Mouse (Mus musculus) heart, adult 11 months (tissue): ENCODE results near the gene 1700030J22Rik.
A peak's percentile ranks its signal among the peaks of the same experiment; 100 is the strongest.

Experiments
- DNase-seq: peaks from one replicate; pipeline ENCODE4 v3.0.0; 2022

The 1700030J22Rik gene

DNA sequence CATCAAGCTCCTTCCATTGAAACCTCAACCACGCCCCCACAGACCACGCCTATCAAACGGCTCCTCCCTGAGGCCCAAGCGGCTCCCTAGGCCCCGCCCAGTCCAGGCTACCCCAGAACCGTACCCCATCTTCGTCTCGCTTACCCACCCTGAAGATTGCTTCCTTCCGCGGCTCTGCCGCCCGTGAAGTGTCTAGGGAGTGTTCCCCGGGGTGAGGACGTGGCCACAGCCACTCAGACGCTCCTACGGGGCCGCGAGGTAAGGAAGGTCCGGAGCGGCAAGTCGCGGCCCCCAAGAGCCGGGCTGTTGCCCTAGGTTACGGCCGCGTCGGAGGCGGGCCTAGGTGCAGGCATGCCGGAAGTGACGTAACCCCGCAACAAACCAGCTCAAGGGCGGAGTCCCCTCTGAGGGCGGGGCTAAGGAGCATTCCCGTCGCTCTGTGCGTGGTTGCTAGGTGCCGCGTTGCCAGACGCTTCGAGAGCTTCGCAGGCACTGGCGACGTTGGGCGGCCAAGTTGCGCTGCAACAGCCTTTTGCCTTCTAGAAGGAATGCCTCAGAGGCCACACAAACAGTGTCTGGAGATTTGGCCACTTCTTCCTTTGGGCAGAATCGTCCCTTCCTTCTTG lies at the start of gene 1700030J22Rik:
Gene 1700030J22Rik (minus strand): TSS at position 329 of the 626 bp plus-strand sequence.
- peak; percentile 100 for DNase-seq

DNA sequence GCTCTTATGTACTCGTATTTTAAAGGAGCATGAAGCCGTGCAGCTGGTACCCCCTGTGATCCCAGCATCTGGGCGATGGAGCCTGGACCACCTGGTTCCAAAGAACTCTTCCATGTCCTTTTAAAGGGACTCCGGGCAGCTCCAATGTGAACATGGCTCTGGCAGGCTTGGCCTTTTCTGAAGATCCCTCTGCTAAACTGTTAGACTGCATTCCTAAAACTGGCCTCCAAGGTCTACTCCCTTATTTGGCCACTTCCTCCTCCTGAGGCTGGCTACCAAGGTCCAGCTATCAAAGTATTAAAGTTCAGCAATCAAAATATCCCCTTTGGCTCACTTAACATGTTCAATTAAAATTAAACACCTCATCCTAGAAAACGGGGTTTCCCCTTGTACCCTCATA lies 48.8 kb upstream of the 1700030J22Rik start:
- no peak for DNase-seq

DNA sequence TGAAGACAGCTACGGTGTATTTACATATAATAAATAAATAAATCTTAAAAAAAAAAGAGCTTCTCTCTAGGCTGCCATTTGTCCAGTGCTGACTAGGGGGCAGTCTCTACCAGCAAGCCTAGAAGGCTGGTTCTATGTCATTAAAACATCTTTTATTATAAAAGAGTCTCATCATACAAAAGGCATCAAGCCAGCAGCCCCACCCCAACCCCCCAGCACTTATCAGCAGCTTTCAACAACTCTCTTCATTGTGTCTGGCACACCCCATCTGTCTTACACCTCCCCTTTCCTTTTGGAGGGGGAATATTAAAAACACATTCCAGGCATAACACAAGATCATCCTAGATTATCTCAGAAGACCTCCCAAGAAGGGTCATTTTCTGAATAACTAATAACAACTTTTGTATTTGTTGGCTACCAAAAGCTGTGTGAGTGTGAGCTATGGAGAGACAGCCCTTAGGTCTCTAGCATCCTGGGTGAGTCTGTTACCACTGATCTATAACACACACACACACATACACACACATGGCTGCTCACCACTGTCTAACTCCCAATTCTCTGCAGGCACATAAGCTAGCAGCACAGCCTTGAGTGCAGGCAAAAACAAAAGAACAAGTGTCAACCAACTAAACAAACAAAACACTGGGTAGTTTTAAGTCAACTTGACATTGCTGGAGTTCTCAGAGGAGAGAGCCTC lies 43.7 kb upstream of the 1700030J22Rik start:
- no peak for DNase-seq

DNA sequence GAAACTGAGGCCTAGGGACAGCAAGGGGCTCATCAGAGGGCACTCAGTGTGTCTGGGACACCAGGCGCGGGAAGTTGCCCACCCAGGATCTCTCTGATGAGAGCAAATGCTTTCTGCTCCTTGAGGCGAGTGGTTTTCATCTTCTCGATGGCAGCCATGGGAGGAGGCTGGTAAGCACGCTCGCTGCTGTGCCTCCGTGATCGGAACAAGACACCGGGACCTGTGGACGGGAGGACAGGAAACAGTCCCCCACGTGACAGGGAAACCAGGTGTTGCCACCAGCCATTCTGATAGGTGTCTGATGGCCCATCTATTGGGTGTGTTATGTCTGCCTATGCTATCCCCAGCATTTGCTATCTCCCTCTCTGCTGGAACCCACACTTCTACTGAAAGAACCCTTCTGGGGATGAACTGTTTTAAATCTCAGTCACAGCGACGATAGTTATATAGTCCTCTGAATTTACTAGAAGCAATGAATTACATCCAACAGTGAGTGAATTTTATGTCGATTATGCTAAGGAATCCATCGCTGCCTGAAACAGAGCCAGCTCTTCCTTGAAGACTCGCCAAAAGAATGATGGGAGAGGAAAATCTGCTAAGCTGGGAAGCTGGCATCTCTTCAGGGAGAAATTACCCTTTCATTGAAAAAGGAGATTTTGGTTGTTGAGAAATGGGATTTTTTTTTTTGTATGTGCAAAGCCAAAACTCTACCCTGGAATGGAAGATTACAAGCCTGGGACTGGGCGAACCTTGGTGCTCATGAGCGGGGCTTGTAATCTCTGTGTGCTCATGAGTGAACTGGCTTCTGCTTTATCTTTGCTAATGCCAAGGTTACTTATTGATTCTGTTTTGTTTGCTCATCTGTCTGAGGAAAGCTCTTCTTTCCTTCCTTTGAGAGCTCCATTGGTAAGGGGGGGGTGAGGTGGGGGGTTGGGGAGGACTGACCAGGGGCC lies 40.8 kb upstream of the 1700030J22Rik start:
- DNase-seq: no peak

DNA sequence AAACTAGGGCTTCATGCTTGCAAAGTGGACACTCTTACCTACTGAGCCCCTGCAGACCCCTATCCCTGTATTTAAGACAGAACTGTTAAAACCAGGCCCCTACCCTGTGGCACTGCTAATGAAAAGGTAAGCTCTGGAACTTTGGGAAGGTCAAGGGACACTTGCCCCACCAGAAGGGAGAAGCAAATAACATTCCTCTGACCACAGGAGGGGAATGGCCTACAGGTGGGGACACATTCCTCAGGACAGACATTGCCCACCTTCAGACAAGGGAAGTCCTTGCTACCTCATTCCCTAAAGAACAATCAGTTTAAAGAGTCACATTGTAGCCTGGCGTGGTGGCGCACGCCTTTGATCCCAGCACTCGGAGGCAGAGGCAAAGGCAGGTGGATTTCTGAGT lies 39.1 kb upstream of the 1700030J22Rik start:
- no peak for DNase-seq

DNA sequence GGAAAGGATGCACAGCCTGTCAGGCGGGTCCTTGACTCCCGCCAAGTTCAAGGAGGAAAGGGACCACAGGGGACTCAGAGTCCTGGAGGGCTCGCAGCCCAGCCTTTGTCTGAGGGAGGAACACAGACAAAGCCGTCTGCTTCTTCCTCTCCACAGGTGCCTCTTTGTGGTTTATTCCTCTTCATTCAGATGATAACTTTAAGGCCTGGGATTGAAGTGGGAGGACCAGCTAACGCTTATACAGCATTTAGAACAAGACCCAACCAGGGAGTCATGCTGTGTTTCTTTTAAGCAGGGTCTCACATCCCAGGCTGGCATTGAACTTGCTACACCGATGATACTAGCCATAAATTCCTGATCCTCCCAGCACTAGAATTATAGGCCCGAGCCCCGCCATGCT lies 38.2 kb upstream of the 1700030J22Rik start:
- no peak for DNase-seq

DNA sequence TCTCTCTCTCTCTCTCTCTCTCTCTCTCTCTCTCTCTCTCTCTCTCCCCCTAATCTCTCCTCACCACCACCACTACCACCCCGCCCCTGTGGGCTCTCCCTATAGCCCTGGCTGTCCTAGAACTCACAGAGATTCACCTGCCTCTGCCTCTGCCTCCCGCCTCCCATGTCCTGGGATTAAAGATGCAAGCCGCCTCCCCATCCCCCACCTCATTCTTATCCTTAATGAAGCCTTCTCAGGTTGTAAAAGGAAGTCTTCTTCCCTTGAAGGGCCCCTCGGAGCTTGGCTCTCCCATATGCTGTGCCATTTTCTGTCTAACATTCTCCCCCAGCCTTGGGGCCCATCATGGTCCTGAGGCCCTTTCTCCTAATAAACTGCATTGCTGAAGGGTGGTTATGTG lies 36.9 kb upstream of the 1700030J22Rik start:
- no peak for DNase-seq

DNA sequence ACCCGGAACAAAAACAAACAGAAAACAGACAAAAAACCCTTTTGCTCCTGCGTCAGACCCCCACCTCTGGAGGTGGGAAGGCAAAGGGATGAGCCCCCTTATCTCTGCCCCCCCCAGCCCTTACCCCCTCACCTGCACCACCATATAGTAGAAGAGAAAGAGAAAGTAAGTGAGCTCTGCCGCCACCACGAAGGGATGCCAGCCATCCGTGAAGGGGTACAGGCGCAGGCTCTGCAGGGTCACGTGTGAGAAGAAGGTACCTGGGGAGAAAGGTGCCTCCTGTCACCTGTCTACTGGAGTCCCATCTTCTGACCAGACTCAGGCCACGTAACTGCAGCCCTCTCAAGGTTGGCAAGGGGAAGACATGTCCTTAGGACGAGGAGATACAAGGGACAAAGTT lies 32.6 kb upstream of the 1700030J22Rik start:
- no peak for DNase-seq

DNA sequence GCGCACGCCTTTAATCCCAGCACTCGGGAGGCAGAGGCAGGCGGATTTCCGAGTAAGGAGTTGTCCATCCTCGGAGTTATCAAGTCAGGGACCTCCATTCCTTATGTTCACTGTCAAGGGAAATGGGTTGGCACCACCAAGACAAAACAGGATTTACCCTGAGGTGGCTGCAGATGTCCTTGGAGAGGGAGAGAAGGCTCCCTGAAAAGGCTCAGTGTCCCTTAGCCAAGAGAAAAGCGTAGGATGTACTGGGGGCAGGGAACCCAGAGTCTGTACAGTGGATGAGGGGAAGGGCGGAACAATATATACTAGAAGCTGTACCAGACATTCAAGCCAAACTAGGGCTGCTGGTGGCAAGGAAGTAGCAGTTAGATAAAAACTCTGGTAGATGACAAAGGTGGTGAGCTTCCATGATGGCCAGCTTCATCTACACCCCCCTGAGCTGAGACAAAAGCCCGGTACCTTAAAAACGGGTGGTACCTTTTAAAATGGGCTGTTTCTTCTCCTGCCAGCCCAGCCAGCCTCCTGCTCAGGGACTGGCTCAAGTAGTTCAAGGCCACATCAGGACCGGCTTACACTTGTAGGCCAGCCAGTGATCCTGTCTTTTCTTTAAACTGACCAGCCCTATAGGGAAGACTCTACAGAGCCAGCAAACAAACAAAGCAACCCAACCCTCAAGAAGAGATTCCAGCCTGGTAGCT lies 15.4 kb upstream of the 1700030J22Rik start:
- no peak for DNase-seq

DNA sequence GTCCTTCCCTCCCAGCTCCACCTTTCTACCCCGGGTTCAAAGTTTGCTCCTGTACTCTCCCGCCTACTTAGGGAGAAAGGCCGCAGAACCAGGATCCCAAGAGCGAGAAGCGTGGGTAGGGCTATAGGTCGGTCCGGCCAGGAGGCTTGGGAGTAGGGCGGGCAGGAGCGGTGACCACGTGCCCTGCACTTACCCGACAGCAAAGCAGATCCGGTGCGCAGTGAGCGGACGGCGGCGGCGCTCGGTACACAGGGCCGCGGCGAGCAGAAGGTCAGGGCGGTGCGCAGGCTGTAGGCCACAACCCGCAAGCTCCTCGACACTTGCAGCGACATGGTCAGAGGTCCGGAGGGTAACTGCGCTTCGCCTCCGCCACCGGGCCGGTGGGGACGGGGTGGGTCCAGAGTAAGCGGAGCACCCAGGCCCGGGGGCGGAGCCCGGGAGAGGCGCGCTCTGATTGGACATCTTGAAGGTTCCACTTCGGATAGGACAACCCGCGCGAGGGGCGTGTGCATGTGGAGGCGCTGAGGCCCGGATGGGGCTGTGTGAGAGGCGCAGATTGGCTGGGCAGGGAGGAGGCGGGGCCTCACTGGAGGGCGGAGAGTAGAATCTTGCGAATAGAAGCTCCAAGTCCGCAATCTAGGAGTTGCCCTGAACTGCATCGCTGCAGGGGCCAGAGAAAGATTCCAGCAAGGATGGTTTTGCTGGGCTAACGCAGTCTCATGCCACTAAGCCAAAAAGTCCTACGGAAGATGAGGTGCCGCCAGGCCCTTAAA lies 14.5 kb upstream of the 1700030J22Rik start, which contains the start of gene Gcsh:
Gene Gcsh (minus strand): TSS at position 443 of the 773 bp plus-strand sequence.
- DNase-seq: peak; percentile 100

DNA sequence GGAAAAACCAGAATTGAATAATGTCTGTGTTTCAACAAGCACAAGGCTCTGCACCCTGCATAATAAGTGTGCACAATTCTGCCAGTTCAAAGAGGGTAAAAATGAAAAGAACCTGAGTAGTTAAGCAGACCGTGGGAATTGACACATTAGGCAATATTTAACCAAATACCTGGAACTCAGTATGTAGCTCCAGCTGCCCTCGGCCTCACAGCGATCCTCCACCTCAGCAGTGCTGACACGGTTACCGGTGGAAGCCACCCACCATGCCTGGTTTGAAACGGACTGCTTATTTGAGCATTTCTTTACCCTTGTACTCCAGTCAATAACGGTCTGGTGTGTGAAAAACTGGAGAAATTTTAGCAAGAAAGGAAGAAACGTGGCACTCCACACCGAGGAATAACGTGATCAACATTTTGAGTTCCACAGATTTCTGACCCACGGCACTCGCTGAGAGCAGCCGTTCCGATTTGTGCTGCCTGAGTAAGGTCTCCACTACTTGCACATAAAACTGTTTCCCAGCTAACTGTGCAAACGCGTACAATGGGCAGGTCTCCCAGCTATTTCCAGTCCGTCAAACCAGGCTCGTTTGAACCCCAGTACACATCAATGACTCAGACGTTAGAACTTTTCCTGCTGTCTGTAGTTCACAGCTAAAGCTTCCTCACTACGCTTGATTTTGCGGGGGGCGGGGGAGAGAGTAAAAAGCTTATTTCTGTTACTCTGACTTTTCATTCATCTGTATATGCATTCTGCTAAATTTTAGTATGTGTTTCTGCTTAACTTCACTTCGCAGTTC lies 13.6 kb upstream of the 1700030J22Rik start:
- DNase-seq: no peak

DNA sequence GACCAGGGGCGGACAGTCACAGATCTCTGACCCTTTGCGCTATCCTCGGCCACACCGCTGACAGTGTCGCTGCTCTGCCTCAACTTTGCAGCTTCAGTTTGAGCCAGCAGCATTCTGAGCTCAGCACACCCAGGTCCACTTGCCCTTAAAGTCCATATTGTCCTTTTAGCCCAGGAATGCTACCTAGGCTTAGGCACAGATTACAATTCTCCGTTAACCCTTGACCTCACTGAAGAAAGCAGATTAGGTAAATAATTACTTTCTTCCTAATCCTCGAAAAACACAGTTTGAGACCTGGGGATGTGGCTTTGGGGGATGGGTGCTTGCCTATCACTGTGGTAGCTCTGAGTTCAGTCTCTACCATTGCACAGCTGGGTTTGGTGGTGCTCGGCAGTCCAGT lies 12.5 kb upstream of the 1700030J22Rik start:
- DNase-seq: no peak

DNA sequence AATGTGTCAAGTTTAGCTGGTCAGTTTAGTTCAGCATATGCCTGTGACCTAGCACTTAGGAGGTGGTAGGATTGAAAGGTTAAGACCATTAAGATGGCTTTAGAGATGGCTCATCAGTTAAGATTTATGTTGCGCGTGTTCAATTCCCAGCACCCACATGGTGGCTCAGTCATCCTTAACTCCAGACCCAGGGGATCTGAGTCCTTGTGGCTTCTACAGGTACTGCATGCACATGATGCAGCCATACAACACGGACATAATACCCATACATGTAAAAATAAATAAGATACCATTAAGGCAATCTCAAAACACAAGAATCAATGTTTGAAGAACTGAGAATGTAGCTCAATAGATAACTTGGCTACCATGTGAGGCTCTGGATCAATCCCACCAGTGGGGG lies 11.1 kb upstream of the 1700030J22Rik start:
- DNase-seq: no peak

DNA sequence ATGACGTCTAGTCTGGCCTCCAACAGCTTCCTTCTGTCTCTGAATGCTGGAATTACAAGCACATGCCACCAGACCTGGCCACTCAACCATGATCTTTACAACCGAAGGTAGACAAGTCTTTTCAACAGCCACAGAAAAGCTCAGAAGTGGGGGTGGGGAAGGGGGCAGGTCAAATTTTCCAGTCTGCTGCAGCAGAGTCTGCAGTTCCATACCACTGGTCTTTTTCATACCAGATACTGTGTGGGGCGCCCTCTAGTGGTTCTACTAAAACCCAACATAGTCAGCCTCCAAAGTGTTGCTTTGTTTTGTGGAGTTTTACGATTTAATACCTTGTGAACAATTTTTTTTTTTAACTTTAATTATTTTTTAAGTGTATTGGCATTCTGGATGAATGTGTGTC lies 1.4 kb upstream of the 1700030J22Rik start:
- DNase-seq: peak; percentile 93

DNA sequence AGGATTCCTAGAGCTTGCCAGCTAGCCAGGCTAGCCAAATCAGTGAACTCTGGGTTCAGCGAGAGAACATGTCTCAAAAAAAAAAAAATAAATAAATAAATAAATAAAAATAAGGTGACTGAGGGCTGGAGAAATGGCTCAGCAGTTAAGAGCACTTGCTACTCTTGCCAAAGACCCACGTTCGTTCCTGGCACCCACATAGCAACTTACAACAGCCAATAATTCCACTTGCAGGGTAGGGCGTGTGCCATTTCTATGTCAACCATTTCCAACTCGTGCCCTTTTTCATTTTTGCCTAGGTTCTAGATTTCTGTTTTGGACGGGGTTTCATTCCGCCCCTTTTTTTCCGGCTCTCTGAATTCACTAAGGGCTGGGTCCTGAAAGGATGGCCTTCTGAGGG lies 707 bp downstream of the 1700030J22Rik start:
- peak; percentile 92 for DNase-seq

DNA sequence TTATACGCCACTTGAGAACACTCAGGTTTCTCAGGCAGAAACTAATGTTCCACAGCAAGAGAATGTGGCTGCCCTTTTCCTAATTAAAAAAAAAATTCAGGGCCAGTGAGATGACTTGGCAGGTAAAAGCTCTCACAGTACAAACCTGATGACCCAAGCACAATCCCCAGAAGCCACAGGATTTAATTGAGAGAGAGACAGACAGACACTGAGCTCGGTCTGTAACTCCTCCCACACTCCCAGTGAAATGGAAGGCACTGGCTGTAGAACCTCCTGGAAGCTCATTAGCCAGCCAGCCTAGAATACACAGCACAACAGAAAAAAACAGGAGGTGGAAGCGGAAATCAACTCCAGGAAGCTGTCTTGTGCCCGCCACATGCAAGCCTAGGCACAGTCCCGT lies 3.2 kb downstream of the 1700030J22Rik start:
- DNase-seq: no peak

DNA sequence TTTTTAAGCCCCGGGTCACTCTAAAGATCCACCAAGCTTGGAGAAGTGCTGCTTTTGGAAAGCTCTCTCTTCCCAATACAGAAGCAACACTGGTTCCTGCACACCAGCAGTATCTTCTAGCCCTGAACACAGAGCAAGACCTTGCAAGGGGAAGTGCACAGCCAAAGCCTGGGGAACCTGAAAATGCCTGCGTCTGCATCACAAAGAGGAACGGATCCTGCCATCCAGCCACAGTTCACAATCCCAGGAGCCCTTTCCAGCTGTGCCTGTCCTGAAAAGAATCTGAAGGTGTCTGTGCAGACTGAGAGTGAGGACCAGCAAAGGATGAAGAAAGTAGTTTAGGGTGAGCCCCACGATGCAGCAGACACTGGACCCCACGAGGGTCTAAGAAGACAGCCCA lies 3.7 kb downstream of the 1700030J22Rik start:
- DNase-seq: peak; percentile 93

DNA sequence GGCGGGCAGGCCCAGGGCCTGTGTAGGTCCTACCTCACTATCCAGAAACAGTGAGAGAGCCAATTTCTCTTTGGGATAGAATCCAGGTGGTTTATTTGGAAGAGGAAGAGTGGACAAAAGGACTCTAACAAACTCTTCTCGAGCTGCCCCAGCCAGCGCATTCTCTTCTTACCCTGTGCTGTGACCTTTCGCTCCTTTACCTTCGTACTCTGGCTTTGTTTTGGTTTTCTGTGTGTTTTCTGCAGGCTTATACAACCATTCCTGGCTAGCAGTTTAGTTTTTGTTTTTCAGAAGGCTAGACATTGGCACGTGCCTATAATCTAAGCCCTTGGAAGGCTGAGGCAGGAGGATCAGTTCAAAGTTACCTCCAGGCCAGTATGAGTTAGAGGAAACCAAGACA lies 9.2 kb downstream of the 1700030J22Rik start:
- DNase-seq: no peak

DNA sequence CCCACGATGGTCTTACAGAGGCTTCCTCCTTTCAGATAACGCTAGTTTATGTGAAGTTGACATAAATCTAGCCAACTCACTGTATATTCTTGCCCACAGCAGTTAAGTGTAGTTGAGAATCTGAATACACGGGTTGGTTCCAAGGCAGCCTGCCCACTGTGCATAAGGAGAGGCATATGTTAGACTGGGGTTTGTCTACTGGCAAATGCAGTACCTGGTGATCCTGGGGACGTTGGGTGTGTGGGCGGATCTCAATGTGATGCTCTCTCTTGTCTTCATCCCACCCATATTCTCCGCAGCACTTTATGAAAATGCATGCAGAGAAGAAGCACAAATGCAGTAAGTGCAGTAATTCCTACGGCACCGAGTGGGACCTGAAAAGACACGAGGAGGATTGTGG lies 24.3 kb downstream of the 1700030J22Rik start:
- no peak for DNase-seq

DNA sequence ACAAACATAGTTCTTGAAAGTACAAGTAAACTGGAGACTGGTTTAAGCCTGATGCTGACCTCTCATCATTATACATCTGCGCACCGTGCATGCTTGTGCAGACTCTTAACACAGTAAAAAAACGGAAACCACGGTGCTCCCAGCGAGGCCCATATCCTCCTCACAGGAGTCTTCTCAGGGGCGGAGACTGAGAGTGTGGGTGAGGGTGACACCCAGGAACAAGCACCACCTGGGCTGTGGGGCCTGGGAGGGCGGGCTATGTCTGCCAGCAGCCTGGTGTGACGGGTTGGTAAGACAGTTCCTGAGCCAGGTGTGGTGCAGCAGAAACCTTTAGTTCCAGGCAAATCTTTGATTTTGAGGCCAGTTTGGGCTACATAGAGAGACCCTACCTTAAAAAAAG lies 26.3 kb downstream of the 1700030J22Rik start:
- no peak for DNase-seq

DNA sequence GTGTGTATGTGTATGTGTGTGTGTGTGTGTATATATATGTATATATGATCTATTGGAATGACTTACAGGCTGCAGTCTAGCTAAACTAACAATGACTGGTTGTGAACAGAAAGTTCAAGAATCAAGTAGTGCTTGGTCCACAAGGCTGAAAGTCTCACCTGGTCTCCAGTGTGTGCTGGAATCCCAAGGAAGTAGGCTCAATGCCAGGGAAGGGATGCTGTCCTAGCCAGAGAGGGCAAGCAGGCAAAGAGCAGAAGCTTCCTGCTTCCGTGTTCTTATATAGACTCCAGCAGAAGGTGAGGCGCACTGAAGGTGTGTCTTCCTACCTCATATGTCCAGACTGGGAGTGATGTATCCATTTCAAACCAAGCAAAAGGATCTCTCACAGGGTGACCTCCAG lies 27.0 kb downstream of the 1700030J22Rik start:
- no peak for DNase-seq
